28 mouse cellular contexts compared by ENCODE assay signal in genomic region chr6:129161136-129161535, GRCm38 (mm10). TPM values are rescaled to one million over a fixed set of nuclear protein-coding genes. Genes with fewer than 3 reads are reported as not detected.
DNase-seq lines count a peak whose midpoint lies in the region; ATAC-seq and TF ChIP-seq lines count a peak whose summit lies in the region.
"Had no signal": no experiment of that assay in that cellular context is flagged by ENCODE, and none has a peak within 500 bp of the region (broad histone marks: within the 10 kb centered on the region; RNA-seq: fewer than 3 reads in every experiment).

No protein-coding gene starts in this region.

- no peak overlapping the region for H3K9ac ChIP-seq in liver, postnatal 0 days (replicated peaks)
- H3K9ac ChIP-seq in midbrain, embryonic 11.5 days (ENCODE audit: low read length), result no peak overlapping the region
- H3K9ac ChIP-seq: embryonic facial prominence, embryonic 13.5 days; forebrain, embryonic 12.5 days; heart, embryonic 12.5 days; heart, embryonic 15.5 days; hindbrain, embryonic 13.5 days had no signal

- WGBS in liver, postnatal 0 days (ENCODE audit: insufficient replicate concordance), result 59% methylated on average over 3 of the region's 3 CpGs
- WGBS in midbrain, embryonic 11.5 days, result 92% methylated on average over 3 of the region's 3 CpGs
- WGBS in midbrain, embryonic 10.5 days, result 90% methylated on average over 3 of the region's 3 CpGs

- H3K27me3 ChIP-seq in liver, postnatal 0 days (ENCODE audit: insufficient read depth, low read length), result no peaks in the 10 kb centered on the region
- H3K27me3 ChIP-seq in midbrain, embryonic 11.5 days (ENCODE audit: control insufficient read depth, insufficient read depth, low read length), result no peaks in the 10 kb centered on the region
- no peaks in the 10 kb centered on the region for H3K27me3 ChIP-seq in midbrain, embryonic 10.5 days (ENCODE audit: low read depth, poor library complexity, severe bottlenecking)
- H3K27me3 ChIP-seq: embryonic facial prominence, embryonic 13.5 days; forebrain, embryonic 12.5 days; heart, embryonic 12.5 days; heart, embryonic 15.5 days; hindbrain, embryonic 13.5 days had no signal

- no peak for ATAC-seq in liver, postnatal 0 days
- ATAC-seq in midbrain, embryonic 11.5 days (ENCODE audit: low FRiP score), result no peak
- peak; percentile 54; the same call in 1 of the 2 replicates for ATAC-seq in megakaryocyte, adult 5-6 weeks (ENCODE audit: poor library complexity, severe bottlenecking)
- ATAC-seq in CD4-positive, CD25-positive, alpha-beta regulatory T cell, adult 4 months, result no peak
- ATAC-seq: activated CD4-positive, CD25-positive, alpha-beta regulatory T cell, adult 4 months; forebrain, embryonic 16.5 days; hindbrain, embryonic 16.5 days had no signal

- H3K4me2 ChIP-seq in liver, postnatal 0 days (ENCODE audit: low read depth, low read length), result no peak overlapping the region
- H3K4me2 ChIP-seq in midbrain, embryonic 11.5 days, result no peak overlapping the region
- H3K4me2 ChIP-seq: embryonic facial prominence, embryonic 13.5 days; forebrain, embryonic 12.5 days; heart, embryonic 12.5 days; heart, embryonic 15.5 days; hindbrain, embryonic 13.5 days had no signal

- peak overlapping the region; percentile 85 for H3K27ac ChIP-seq in liver, postnatal 0 days (ENCODE audit: low read depth)
- no peak overlapping the region for H3K27ac ChIP-seq in midbrain, embryonic 11.5 days (ENCODE audit: low read depth, low read length)
- no peak overlapping the region for H3K27ac ChIP-seq in midbrain, embryonic 10.5 days (replicated peaks)
- H3K27ac ChIP-seq: embryonic facial prominence, embryonic 10.5 days; embryonic facial prominence, embryonic 13.5 days; forebrain, embryonic 12.5 days; heart, embryonic 15.5 days; hindbrain, embryonic 10.5 days; hindbrain, embryonic 13.5 days had no signal

- TF ChIP-seq EP300 in liver, postnatal 0 days (IDR thresholded peaks at IDR 0.05; ENCODE audit: low read depth), result no peak

- H3K36me3 ChIP-seq in liver, postnatal 0 days (replicated peaks; ENCODE audit: insufficient read depth, low read length), result no peaks in the 10 kb centered on the region
- no peaks in the 10 kb centered on the region for H3K36me3 ChIP-seq in midbrain, embryonic 11.5 days (ENCODE audit: control insufficient read depth, insufficient read depth, low read length)
- H3K36me3 ChIP-seq in midbrain, embryonic 10.5 days, result no peaks in the 10 kb centered on the region
- H3K36me3 ChIP-seq: embryonic facial prominence, embryonic 10.5 days; embryonic facial prominence, embryonic 13.5 days; forebrain, embryonic 12.5 days; heart, embryonic 12.5 days; heart, embryonic 15.5 days; hindbrain, embryonic 10.5 days; hindbrain, embryonic 13.5 days had no signal

- TF ChIP-seq CTCF in liver, postnatal 0 days (IDR thresholded peaks at IDR 0.05; ENCODE audit: low read depth), result no peak

- DNase-seq in liver, postnatal 0 days, result no peak
- no peak for DNase-seq in liver
- DNase-seq in midbrain, embryonic 11.5 days (ENCODE audit: low spot score, missing footprints), result peak; percentile 21
- DNase-seq in midbrain, embryonic 10.5 days (ENCODE audit: low spot score), result no peak
- DNase-seq: adrenal gland, postnatal 10 days; adrenal gland, postnatal 36 days; cerebellum, adult 11 months; cerebellum, adult 2 months; cerebellum, adult 9-11 months; cerebellum, postnatal 25 days; embryo, embryonic 11 days; gastrocnemius, postnatal 14 days; heart, adult 18-20 months; heart, postnatal 10 days; heart, postnatal 36 days had no signal

- no peak overlapping the region for H3K4me3 ChIP-seq in liver, postnatal 0 days (ENCODE audit: low read depth, low read length)
- H3K4me3 ChIP-seq in midbrain, embryonic 11.5 days (ENCODE audit: low read depth, low read length), result no peak overlapping the region
- H3K4me3 ChIP-seq in midbrain, embryonic 10.5 days, result no peak overlapping the region
- H3K4me3 ChIP-seq: embryonic facial prominence, embryonic 10.5 days; embryonic facial prominence, embryonic 13.5 days; erythroblast, embryonic 14.5 days; forebrain, embryonic 12.5 days; heart, embryonic 12.5 days; heart, embryonic 15.5 days; hindbrain, embryonic 10.5 days; hindbrain, embryonic 13.5 days had no signal

- no peaks in the 10 kb centered on the region for H3K9me3 ChIP-seq in liver, postnatal 0 days (ENCODE audit: low read length)
- no peaks in the 10 kb centered on the region for H3K9me3 ChIP-seq in midbrain, embryonic 11.5 days (ENCODE audit: control insufficient read depth, low read length)
- H3K9me3 ChIP-seq in midbrain, embryonic 10.5 days (replicated peaks), result no peaks in the 10 kb centered on the region
- H3K9me3 ChIP-seq: embryonic facial prominence, embryonic 10.5 days; embryonic facial prominence, embryonic 13.5 days; forebrain, embryonic 12.5 days; heart, embryonic 12.5 days; heart, embryonic 15.5 days; hindbrain, embryonic 10.5 days; hindbrain, embryonic 13.5 days had no signal

- H3K4me1 ChIP-seq in liver, postnatal 0 days (ENCODE audit: insufficient read depth), result peaks cover 2% of the 10 kb centered on the region; the same call in 1 of the 2 replicates
- no peaks in the 10 kb centered on the region for H3K4me1 ChIP-seq in midbrain, embryonic 11.5 days (ENCODE audit: control insufficient read depth, insufficient read depth, low read length)
- no peaks in the 10 kb centered on the region for H3K4me1 ChIP-seq in midbrain, embryonic 10.5 days
- H3K4me1 ChIP-seq: embryonic facial prominence, embryonic 10.5 days; embryonic facial prominence, embryonic 13.5 days; forebrain, embryonic 12.5 days; heart, embryonic 12.5 days; heart, embryonic 15.5 days; hindbrain, embryonic 10.5 days; hindbrain, embryonic 13.5 days had no signal

RNA-seq across cellular contexts. Expression of gene Clec2d, which starts 19.3 kb away (rescaled TPM):
- 2.3 and 3.0 TPM in 2 replicates for polyA plus RNA-seq in liver, postnatal 0 days (2015; fragmentation: Nextera tagmentation; extraction: Ambion mirVana)
- not detected in 2 replicates for polyA plus RNA-seq in midbrain, embryonic 11.5 days (2014; fragmentation: Nextera tagmentation; extraction: Ambion mirVana)
- polyA plus RNA-seq in midbrain, embryonic 10.5 days (2016; fragmentation: Nextera tagmentation; extraction: Ambion mirVana), result not detected in 2 replicates
- total RNA-seq in megakaryocyte, adult 5-6 weeks (2015), result 28.2 and 41.3 TPM in 2 replicates
- 238 and 253 TPM in 2 replicates for total RNA-seq in megakaryocyte, adult 5-6 weeks (2017)
- 10 to 100 TPM in 1 of 2 experiments, 1 to 10 TPM in 1; 7.8 to 11.7 TPM for polyA plus RNA-seq in CD4-positive, CD25-positive, alpha-beta regulatory T cell, adult 4 months (2017; shearing (Covaris generic))
- polyA plus RNA-seq: embryonic facial prominence, embryonic 10.5 days; erythroblast, embryonic 14.5 days; forebrain, embryonic 12.5 days; hindbrain, embryonic 10.5 days; hindbrain, embryonic 13.5 days had no signal
